Mouse (Mus musculus) spleen, postnatal 4 days (tissue): Measurements from ENCODE around the gene Itga3.

Source experiments
- DNase-seq, 2 experiments: peaks; one replicate each; pipeline ENCODE4 v3.0.0; 2022; ENCODE audit warnings: low spot score in 2 of 2

The Itga3 gene

DNA sequence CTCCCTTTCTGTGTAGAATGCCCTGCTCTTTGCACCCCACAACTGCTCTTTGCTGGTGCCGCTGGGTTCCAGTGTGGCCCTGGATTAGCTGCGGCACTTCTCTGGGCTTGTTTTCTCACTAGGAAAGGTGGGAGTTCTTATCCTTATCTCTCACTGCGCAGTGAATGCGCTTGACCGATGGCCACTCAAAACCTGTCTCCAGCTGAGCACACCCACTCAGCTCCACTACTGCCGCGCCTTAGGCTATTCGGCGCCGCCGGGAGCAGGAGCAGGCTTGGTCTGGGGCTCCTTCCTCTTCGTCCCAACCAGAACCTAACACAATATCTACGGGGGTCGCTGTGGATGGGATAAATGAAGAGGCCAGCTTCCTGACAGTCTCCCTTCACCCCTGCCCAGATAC is 43.0 kb downstream of the Itga3 start:
- DNase-seq = no peak

DNA sequence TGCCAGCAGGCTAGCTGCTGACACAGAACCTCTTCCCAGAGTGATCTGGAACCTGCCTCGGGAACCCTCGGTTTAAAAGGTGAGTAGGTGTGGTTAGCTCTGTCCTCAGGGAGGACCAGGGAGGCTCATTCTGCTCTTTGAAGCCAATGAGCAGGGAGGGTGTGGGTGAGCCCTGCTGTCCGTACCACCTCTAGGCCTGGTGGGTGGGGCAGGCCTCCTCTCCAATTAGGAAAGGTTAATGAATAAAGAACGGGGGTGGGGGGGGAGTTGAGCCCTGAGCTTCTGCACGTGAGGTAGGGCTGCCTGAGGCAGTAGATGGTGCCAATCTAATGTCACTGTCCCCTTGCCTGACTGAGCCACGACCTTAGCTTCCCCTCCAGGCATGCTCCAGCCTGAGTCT is 43.7 kb downstream of the Itga3 start:
- DNase-seq = no peak

GRCm38 (mm10) chr11:95027850-95028470 is 48.6 kb downstream of the Itga3 start:
- no peak for DNase-seq

DNA sequence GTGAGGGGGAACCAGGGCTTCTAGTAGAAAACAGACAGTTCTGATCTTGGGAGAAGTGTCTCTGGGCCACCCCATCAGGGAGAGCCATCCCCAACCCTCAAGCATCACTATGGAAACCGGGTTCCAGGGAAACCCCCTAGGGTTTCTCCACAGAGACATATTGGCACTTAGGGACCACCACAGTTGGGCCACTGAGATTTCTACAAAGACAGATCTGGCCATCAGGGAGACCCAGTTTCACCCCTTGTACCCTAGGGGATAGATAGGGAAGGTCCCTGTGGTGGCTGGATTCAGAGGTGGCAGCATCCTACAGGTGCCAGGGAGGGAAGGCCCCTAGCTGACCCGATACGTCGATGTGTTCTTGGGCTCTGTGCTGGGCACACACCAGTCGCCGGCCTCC is 49.8 kb downstream of the Itga3 start:
- DNase-seq = no peak

GRCm38 (mm10) chr11:95026090-95026542 is 50.5 kb downstream of the Itga3 start:
- no peak for DNase-seq

- DNase-seq = no peak
These were observed 51.2 kb downstream of the Itga3 start for GRCm38 (mm10) chr11:95025227-95026012.

- no peak for DNase-seq
These were observed 52.0 kb downstream of the Itga3 start for GRCm38 (mm10) chr11:95024439-95025184.

GRCm38 (mm10) chr11:95023481-95023880 is 53.1 kb downstream of the Itga3 start:
- no peak for DNase-seq

GRCm38 (mm10) chr11:95022237-95022992 is 54.2 kb downstream of the Itga3 start:
- no peak for DNase-seq

DNA sequence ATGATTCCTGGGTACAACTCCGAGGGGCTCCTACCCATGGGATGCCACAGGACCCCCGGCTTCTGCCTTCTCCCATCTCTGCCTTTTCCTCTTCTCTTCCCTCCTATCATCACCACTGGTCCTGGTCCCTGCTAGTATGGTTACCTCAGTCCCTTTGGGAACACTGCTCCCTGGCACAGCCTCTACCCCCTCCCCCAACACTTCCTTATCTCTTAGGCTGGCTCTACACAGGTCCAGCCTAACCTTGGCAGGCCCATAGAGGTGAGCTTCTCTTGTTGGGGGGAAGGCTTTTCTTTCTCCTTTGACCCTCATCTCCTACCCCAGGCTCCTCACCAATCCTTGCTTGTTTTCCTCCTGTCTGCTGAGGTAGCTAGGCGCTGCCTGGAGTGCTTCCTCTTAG is 61.1 kb downstream of the Itga3 start:
- no peak for DNase-seq

- no peak for DNase-seq
These were observed 64.1 kb downstream of the Itga3 start for GRCm38 (mm10) chr11:95012487-95012886.

- peak; percentile 80 to 86 for DNase-seq
These were observed 64.5 kb downstream of the Itga3 start for GRCm38 (mm10) chr11:95012075-95012474.

DNA sequence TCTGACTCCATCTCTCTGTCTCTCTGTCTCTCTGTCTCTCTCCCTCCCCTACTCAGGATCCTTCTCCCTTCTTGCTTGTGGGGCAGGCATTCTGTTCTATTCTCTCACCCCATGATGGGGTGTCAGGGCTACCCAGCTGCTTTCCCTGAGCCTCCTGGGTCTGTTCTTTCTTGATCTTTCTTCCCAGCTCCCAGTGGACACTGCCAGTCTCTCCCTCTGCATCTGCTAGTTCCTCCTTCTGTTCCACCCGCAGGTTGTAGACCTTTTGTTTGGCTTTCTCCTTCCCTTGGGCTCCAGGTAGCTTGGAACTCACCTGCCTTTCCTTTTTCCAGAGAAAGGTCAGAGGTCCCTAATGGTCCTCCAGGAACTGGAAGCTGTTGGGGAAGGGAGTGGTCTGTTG is 65.2 kb downstream of the Itga3 start:
- DNase-seq = no peak

DNA sequence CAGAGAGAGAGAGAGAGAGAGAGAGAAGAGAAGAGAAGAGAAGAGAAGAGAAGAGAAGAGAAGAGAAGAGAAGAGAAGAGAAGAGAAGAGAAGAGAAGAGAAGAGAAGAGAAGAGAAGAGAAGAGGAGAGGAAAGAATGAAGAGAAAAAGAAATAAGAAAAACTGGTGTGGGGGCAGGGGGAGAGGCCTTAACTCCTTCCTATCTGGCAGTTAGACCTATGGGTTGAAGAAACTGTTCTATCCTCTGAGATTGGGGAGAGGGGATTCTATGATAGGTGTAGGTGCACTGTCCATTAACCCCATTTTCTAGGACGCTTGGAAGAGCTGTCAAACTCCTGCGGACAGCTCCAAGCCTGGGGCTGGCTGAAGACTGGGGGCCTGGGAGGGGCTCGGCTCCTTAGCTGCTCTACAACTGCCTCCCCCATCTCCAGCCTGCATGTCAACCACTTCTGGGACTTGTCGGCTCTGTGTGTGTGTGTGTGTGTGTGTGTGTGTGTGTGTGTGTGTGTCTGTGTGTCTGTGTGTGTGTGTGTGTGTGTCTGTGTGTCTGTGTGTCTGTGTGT is 65.7 kb downstream of the Itga3 start:
- DNase-seq = peak in 1 of 2 experiments; percentile 50

DNA sequence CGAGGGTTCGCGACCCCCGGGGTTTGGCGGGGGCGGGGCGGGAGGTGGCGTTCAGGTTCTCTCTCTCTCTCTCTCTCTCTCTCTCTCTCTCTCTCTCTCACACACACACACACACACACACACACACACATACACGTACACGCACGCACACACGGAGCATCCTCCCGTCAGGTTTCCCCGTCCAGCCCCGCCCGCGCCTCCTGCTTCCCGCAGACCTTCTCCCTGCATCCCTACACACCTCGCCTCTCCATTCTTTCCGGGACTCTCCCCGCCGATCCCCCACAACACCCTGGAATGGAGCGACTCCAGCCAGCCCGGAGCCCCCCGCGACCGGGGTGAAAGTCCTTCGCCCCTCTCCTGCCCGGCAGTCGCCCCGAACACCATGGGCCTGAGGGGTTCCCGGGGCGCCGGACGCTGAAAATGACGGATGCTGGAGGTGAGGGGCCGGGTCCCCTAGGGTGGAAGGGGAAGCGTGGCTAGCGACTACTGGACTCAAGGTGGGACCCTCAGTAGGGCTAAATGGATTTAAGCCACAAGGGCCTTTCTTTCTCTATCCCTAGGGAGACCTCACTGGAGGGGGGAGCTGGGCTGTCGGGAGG is 66.4 kb downstream of the Itga3 start:
- DNase-seq = peak; percentile 60 to 84

GRCm38 (mm10) chr11:95009629-95010014 is 67.0 kb downstream of the Itga3 start, which contains the start of gene Samd14:
Gene Samd14 (plus strand): TSS chr11:95009879.
- peak; percentile 70 to 84 for DNase-seq

- peak in 1 of 2 experiments; percentile 53 for DNase-seq
These were observed 67.7 kb downstream of the Itga3 start for GRCm38 (mm10) chr11:95008661-95009628.

- DNase-seq = no peak
These were observed 69.2 kb downstream of the Itga3 start for GRCm38 (mm10) chr11:95007418-95007817.

- DNase-seq = peak; percentile 84 to 92
These were observed 69.9 kb downstream of the Itga3 start for GRCm38 (mm10) chr11:95006525-95007219.
